Mouse (Mus musculus): ENCODE data around the gene Crybg3.

Gene Crybg3

GRCm38 (mm10) chr16:59600311-59601251 lies at the start of gene Crybg3:
Crybg3 (minus strand) TSS chr16:59600979.
- DNase-seq (ENCODE audit: low spot score), result peak; percentile 87

GRCm38 (mm10) chr16:59643766-59644165 lies 43.0 kb upstream of the Crybg3 start:
- no peak for DNase-seq (ENCODE audit: low spot score)

- no peak for DNase-seq (ENCODE audit: low spot score)
These were observed 39.2 kb upstream of the Crybg3 start for GRCm38 (mm10) chr16:59639985-59640384.

- peak; percentile 97 for DNase-seq (ENCODE audit: low spot score)
These were observed 38.4 kb upstream of the Crybg3 start, which contains the start of gene Arl6 for GRCm38 (mm10) chr16:59639102-59639691. Arl6 (minus strand) TSS chr16:59639391.

- no peak for DNase-seq (ENCODE audit: low spot score)
These were observed 33.8 kb upstream of the Crybg3 start for GRCm38 (mm10) chr16:59634598-59634997.

- no peak for DNase-seq (ENCODE audit: low spot score)
These were observed 20.8 kb upstream of the Crybg3 start for GRCm38 (mm10) chr16:59621554-59621953.

GRCm38 (mm10) chr16:59617167-59617566 lies 16.4 kb upstream of the Crybg3 start:
- DNase-seq (ENCODE audit: low spot score), result no peak

GRCm38 (mm10) chr16:59615675-59616074 lies 14.9 kb upstream of the Crybg3 start:
- DNase-seq (ENCODE audit: low spot score), result no peak

GRCm38 (mm10) chr16:59610750-59611149 lies 10.0 kb upstream of the Crybg3 start:
- no peak for DNase-seq (ENCODE audit: low spot score)

- no peak for DNase-seq (ENCODE audit: low spot score)
These were observed 3.5 kb upstream of the Crybg3 start for GRCm38 (mm10) chr16:59604078-59604781.

- no peak for DNase-seq (ENCODE audit: low spot score)
These were observed 1.1 kb downstream of the Crybg3 start for GRCm38 (mm10) chr16:59599411-59600265.

GRCm38 (mm10) chr16:59598997-59599396 lies 1.8 kb downstream of the Crybg3 start:
- no peak for DNase-seq (ENCODE audit: low spot score)

GRCm38 (mm10) chr16:59597256-59597655 lies 3.5 kb downstream of the Crybg3 start:
- DNase-seq (ENCODE audit: low spot score), result no peak

GRCm38 (mm10) chr16:59594714-59595113 lies 6.1 kb downstream of the Crybg3 start:
- no peak for DNase-seq (ENCODE audit: low spot score)

- DNase-seq (ENCODE audit: low spot score), result no peak
These were observed 10.0 kb downstream of the Crybg3 start for GRCm38 (mm10) chr16:59590790-59591189.

GRCm38 (mm10) chr16:59588351-59589025 lies 12.3 kb downstream of the Crybg3 start:
- no peak for DNase-seq (ENCODE audit: low spot score)

- DNase-seq (ENCODE audit: low spot score), result no peak
These were observed 13.0 kb downstream of the Crybg3 start for GRCm38 (mm10) chr16:59587816-59588215.

- no peak for DNase-seq (ENCODE audit: low spot score)
These were observed 13.9 kb downstream of the Crybg3 start for GRCm38 (mm10) chr16:59586911-59587310.

GRCm38 (mm10) chr16:59586276-59586675 lies 14.5 kb downstream of the Crybg3 start:
- DNase-seq (ENCODE audit: low spot score), result no peak

GRCm38 (mm10) chr16:59585706-59586244 lies 15.0 kb downstream of the Crybg3 start:
- no peak for DNase-seq (ENCODE audit: low spot score)

- DNase-seq (ENCODE audit: low spot score), result no peak
These were observed 17.3 kb downstream of the Crybg3 start for GRCm38 (mm10) chr16:59583515-59583914.

All from testis, postnatal 10 days (tissue).